Mouse (Mus musculus) heart, embryonic 15.5 days (tissue): ENCODE data around the gene Podn. TPM values are rescaled to one million over a fixed set of nuclear protein-coding genes. Genes with fewer than 3 reads are reported as not detected.

Source experiments
- ATAC-seq: fragments of 200-750 bp; cut with Nextera tagmentation; replicated peaks from 2 replicates; pipeline ENCODE4 v1.8.0; 2017; ENCODE audit warnings: low read depth, moderate TSS enrichment; ENCODE audit not compliant: insufficient number of reproducible peaks, insufficient read depth, low FRiP score
- H3K27ac ChIP-seq: fragments of 300-500 bp; sonication (generic); 2 replicates; pipeline ENCODE4 v1.5.1; 2015; ENCODE audit warnings: mild to moderate bottlenecking, inconsistent platforms
- H3K27me3 ChIP-seq: fragments of 300-500 bp; sonication (generic); 2 replicates; pipeline ENCODE4 v1.6.1; 2015; ENCODE audit warnings: inconsistent platforms
- H3K36me3 ChIP-seq: fragments of 300-500 bp; sonication (generic); 2 replicates; pipeline ENCODE4 v1.6.1; 2015; ENCODE audit warnings: mild to moderate bottlenecking, inconsistent platforms
- H3K4me1 ChIP-seq: fragments of 300-500 bp; sonication (generic); replicated peaks from 2 replicates; pipeline ENCODE4 v1.6.1; 2015; ENCODE audit warnings: inconsistent platforms
- H3K4me2 ChIP-seq: fragments of 300-500 bp; sonication (generic); 2 replicates; pipeline ENCODE4 v1.6.1; 2015; ENCODE audit warnings: inconsistent platforms, mild to moderate bottlenecking, moderate library complexity
- H3K4me3 ChIP-seq: fragments of 300-500 bp; sonication (generic); 2 replicates; pipeline ENCODE4 v1.5.1; 2015; ENCODE audit warnings: mild to moderate bottlenecking, inconsistent platforms
- H3K9ac ChIP-seq: fragments of 300-500 bp; sonication (generic); 2 replicates; pipeline ENCODE4 v1.6.1; 2015; ENCODE audit warnings: mild to moderate bottlenecking, inconsistent platforms
- H3K9me3 ChIP-seq: fragments of 300-500 bp; sonication (generic); replicated peaks from 2 replicates; pipeline ENCODE4 v1.6.1; 2016; ENCODE audit warnings: inconsistent platforms
- WGBS: fragments of 180-500 bp; shearing (Covaris S2); methylation state at CpG from one replicate; pipeline ENCODE4 v1.1.7; 2015; ENCODE audit warnings: mixed read lengths; 5-methylcytosine and 5-hydroxymethylcytosine counted together
- polyA plus RNA-seq: library from polyadenylated mRNA; unstranded; fragments of >200 nt; fragmentation: Nextera tagmentation; extraction: Ambion mirVana; gene quantifications from 2 replicates; pipeline ENCODE4 v1.2.1, GENCODE M21; 2015

The Podn gene
- polyA plus RNA-seq, 1 experiment from 2014 or later: 0.26 TPM

- Histone ChIP-seq H3K4me3 (no peak overlapping the region), H3K36me3 (no peaks in the 10 kb centered on the region), H3K27ac (no peak overlapping the region), H3K9ac (no peak overlapping the region), H3K9me3 (no peaks in the 10 kb centered on the region), H3K4me1 (peaks cover 18% of the 10 kb centered on the region), H3K27me3 (peaks cover 3% of the 10 kb centered on the region; the same call in 1 of the 2 replicates), H3K4me2 (no peak overlapping the region)
- no peak for ATAC-seq
- WGBS: 43% methylated on average over 10 of the region's 10 CpGs
These were observed 77.9 kb downstream of the Podn start for GRCm38 (mm10) chr4:108018241-108018923.

GRCm38 (mm10) chr4:108017839-108018238 is 78.4 kb downstream of the Podn start:
- no peak overlapping the region for H3K4me2 ChIP-seq
- no peak overlapping the region for H3K27ac ChIP-seq
- no peak overlapping the region for H3K4me3 ChIP-seq
- no peaks in the 10 kb centered on the region for H3K36me3 ChIP-seq
- peaks cover 3% of the 10 kb centered on the region; the same call in 1 of the 2 replicates for H3K27me3 ChIP-seq
- no peaks in the 10 kb centered on the region for H3K9me3 ChIP-seq
- peaks cover 18% of the 10 kb centered on the region for H3K4me1 ChIP-seq
- no peak for ATAC-seq
- WGBS: 67% methylated on average over 7 of the region's 7 CpGs
- no peak overlapping the region for H3K9ac ChIP-seq

GRCm38 (mm10) chr4:108016321-108016720 is 79.9 kb downstream of the Podn start:
- H3K4me3 ChIP-seq: no peak overlapping the region
- H3K9me3 ChIP-seq: no peaks in the 10 kb centered on the region
- peaks cover 3% of the 10 kb centered on the region; the same call in 1 of the 2 replicates for H3K27me3 ChIP-seq
- no peak overlapping the region for H3K9ac ChIP-seq
- H3K36me3 ChIP-seq: no peaks in the 10 kb centered on the region
- WGBS: 84% methylated on average over 3 of the region's 3 CpGs
- H3K4me2 ChIP-seq: no peak overlapping the region
- no peak overlapping the region for H3K27ac ChIP-seq
- ATAC-seq: no peak
- peaks cover 18% of the 10 kb centered on the region for H3K4me1 ChIP-seq

GRCm38 (mm10) chr4:108015067-108015765 is 81.0 kb downstream of the Podn start:
- H3K27ac ChIP-seq: no peak overlapping the region
- no peak overlapping the region for H3K4me2 ChIP-seq
- peaks cover 18% of the 10 kb centered on the region for H3K4me1 ChIP-seq
- H3K36me3 ChIP-seq: no peaks in the 10 kb centered on the region
- H3K9me3 ChIP-seq: no peaks in the 10 kb centered on the region
- no peak overlapping the region for H3K4me3 ChIP-seq
- WGBS: 51% methylated on average over 14 of the region's 14 CpGs
- H3K27me3 ChIP-seq: peaks cover 3% of the 10 kb centered on the region; the same call in 1 of the 2 replicates
- no peak overlapping the region for H3K9ac ChIP-seq
- peak; percentile 32; the same call in 1 of the 2 replicates for ATAC-seq

- no peaks in the 10 kb centered on the region for H3K36me3 ChIP-seq
- H3K9ac ChIP-seq: no peak overlapping the region
- H3K9me3 ChIP-seq: no peaks in the 10 kb centered on the region
- 66% methylated on average over 2 of the region's 2 CpGs for WGBS
- no peak overlapping the region for H3K4me2 ChIP-seq
- no peak overlapping the region for H3K4me3 ChIP-seq
- H3K27ac ChIP-seq: no peak overlapping the region
- H3K4me1 ChIP-seq: peaks cover 18% of the 10 kb centered on the region
- peaks cover 3% of the 10 kb centered on the region; the same call in 1 of the 2 replicates for H3K27me3 ChIP-seq
- ATAC-seq: no peak
These were observed 81.8 kb downstream of the Podn start for GRCm38 (mm10) chr4:108014466-108014865.

GRCm38 (mm10) chr4:108008541-108008940 is 87.7 kb downstream of the Podn start:
- ATAC-seq: no peak
- Histone ChIP-seq H3K36me3 (no peaks in the 10 kb centered on the region), H3K27me3 (no peaks in the 10 kb centered on the region), H3K9me3 (no peaks in the 10 kb centered on the region), H3K4me2 (no peak overlapping the region), H3K9ac (no peak overlapping the region), H3K4me3 (no peak overlapping the region), H3K27ac (no peak overlapping the region), H3K4me1 (peaks cover 7% of the 10 kb centered on the region)
- WGBS: 55% methylated on average over 8 of the region's 8 CpGs

GRCm38 (mm10) chr4:108007532-108008103 is 88.6 kb downstream of the Podn start:
- peaks cover 7% of the 10 kb centered on the region for H3K4me1 ChIP-seq
- H3K27ac ChIP-seq: no peak overlapping the region
- no peak overlapping the region for H3K9ac ChIP-seq
- no peaks in the 10 kb centered on the region for H3K9me3 ChIP-seq
- no peak for ATAC-seq
- no peaks in the 10 kb centered on the region for H3K27me3 ChIP-seq
- H3K4me2 ChIP-seq: no peak overlapping the region
- 72% methylated on average over 7 of the region's 7 CpGs for WGBS
- no peaks in the 10 kb centered on the region for H3K36me3 ChIP-seq
- no peak overlapping the region for H3K4me3 ChIP-seq

- WGBS: 43% methylated on average over 7 of the region's 7 CpGs
- H3K4me1 ChIP-seq: peaks cover 7% of the 10 kb centered on the region
- no peak overlapping the region for H3K27ac ChIP-seq
- H3K4me3 ChIP-seq: no peak overlapping the region
- no peak for ATAC-seq
- no peaks in the 10 kb centered on the region for H3K36me3 ChIP-seq
- no peak overlapping the region for H3K4me2 ChIP-seq
- no peaks in the 10 kb centered on the region for H3K9me3 ChIP-seq
- H3K27me3 ChIP-seq: no peaks in the 10 kb centered on the region
- no peak overlapping the region for H3K9ac ChIP-seq
These were observed 90.9 kb downstream of the Podn start for GRCm38 (mm10) chr4:108005328-108005727.

- WGBS: 89% methylated on average over 1 of the region's 1 CpGs
- no peak for ATAC-seq
- H3K4me2 ChIP-seq: no peak overlapping the region
These were observed 96.9 kb downstream of the Podn start for GRCm38 (mm10) chr4:107999380-107999779.

GRCm38 (mm10) chr4:107998641-107999332 is 97.5 kb downstream of the Podn start:
- Histone ChIP-seq H3K4me2 (no peak overlapping the region), H3K36me3 (no peaks in the 10 kb centered on the region), H3K27ac (no peak overlapping the region), H3K27me3 (no peaks in the 10 kb centered on the region; the same call in 1 of the 2 replicates), H3K9ac (no peak overlapping the region), H3K4me3 (no peak overlapping the region), H3K9me3 (no peaks in the 10 kb centered on the region), H3K4me1 (peaks cover 9% of the 10 kb centered on the region)
- WGBS: 15% methylated on average over 11 of the region's 11 CpGs
- ATAC-seq: no peak

More at GRCm38 (mm10) chr4:107999380-107999779, 96.9 kb downstream of the Podn start:
- Histone ChIP-seq H3K9me3 (no peaks in the 10 kb centered on the region), H3K4me3 (no peak overlapping the region), H3K9ac (no peak overlapping the region), H3K4me1 (peaks cover 9% of the 10 kb centered on the region), H3K36me3 (no peaks in the 10 kb centered on the region), H3K27ac (no peak overlapping the region), H3K27me3 (no peaks in the 10 kb centered on the region)

- H3K9ac ChIP-seq: no peak overlapping the region
- WGBS: 89% methylated on average over 9 of the region's 9 CpGs
- H3K27me3 ChIP-seq: no peaks in the 10 kb centered on the region; the same call in 1 of the 2 replicates
- no peaks in the 10 kb centered on the region for H3K9me3 ChIP-seq
- no peaks in the 10 kb centered on the region for H3K36me3 ChIP-seq
- peaks cover 17% of the 10 kb centered on the region for H3K4me1 ChIP-seq
- no peak for ATAC-seq
- H3K4me3 ChIP-seq: no peak overlapping the region
- no peak overlapping the region for H3K27ac ChIP-seq
- H3K4me2 ChIP-seq: no peak overlapping the region
These were observed 99.7 kb downstream of the Podn start for GRCm38 (mm10) chr4:107996418-107996986.
